Mouse (Mus musculus): ENCODE measurements at regions not wholly inside any gene's neighbourhood (a gene's known extent, or its start where the extent isn't known, plus 50 kb on each side); places are given as distances from the start of the nearest gene placed in this dataset.

- TF ChIP-seq ZNF384 (IDR thresholded peaks at IDR 0.05; ENCODE audit: low read depth, low read length): no peak
- no peak for TF ChIP-seq CHD2 (IDR thresholded peaks at IDR 0.05; ENCODE audit: low read depth, low read length)
- TF ChIP-seq ZC3H11A (IDR thresholded peaks at IDR 0.05; ENCODE audit: borderline replicate concordance, low read depth, low read length): no peak
Measured at GRCm38 (mm10) chr15:3174072-3174471, 94.3 kb upstream of the Selenop start.
